ENCODE assay signal across 15 mouse cellular contexts in the genomic region with DNA sequence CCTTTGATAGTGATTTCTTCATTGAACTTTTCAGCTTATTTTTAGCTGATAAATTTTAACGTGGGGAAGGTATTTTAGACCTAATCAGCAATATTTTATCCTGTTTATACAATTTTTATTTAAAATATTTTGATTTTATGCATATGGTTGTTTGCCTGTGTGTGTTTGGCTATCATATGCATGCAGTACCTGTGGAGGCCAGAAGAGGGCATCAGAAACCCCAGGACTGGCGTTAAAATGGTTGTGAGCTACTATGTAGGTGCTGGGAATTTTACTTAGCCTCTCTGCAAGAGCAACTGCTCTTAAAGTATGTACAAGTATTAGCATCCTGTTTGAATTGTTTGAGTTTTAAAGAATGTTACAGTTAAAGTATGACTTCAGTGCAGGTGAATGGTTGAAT. TPM values are rescaled to one million over a fixed set of nuclear protein-coding genes. Genes with fewer than 3 reads are reported as not detected.
A peak's percentile ranks its signal among the peaks of the same experiment; 100 is the strongest.
DNase-seq lines count a peak whose midpoint lies in the region; ATAC-seq and TF ChIP-seq lines count a peak whose summit lies in the region.
"Had no signal": no experiment of that assay in that cellular context is flagged by ENCODE, and none has a peak within 500 bp of the region (broad histone marks: within the 10 kb centered on the region; RNA-seq: fewer than 3 reads in every experiment).

No protein-coding gene starts in this region.

- no peak overlapping the region for H3K9ac ChIP-seq in forebrain, postnatal 0 days
- no peak overlapping the region for H3K9ac ChIP-seq in forebrain, embryonic 12.5 days
- no peak overlapping the region for H3K9ac ChIP-seq in CH12.LX (ENCODE audit: insufficient read depth, low read depth)
- H3K9ac ChIP-seq: embryonic facial prominence, embryonic 13.5 days; heart, embryonic 13.5 days; limb, embryonic 12.5 days had no signal

- no peak; the same call in none of the 2 replicates for TF ChIP-seq RAD21 in CH12.LX (IDR thresholded peaks at IDR 0.05; ENCODE audit: low read depth, low read length)

- H3K27me3 ChIP-seq in forebrain, postnatal 0 days (ENCODE audit: insufficient read depth, low read length): no peaks in the 10 kb centered on the region
- H3K27me3 ChIP-seq in forebrain, embryonic 12.5 days: no peaks in the 10 kb centered on the region
- H3K27me3 ChIP-seq in CH12.LX (replicated peaks): no peaks in the 10 kb centered on the region
- H3K27me3 ChIP-seq: embryonic facial prominence, embryonic 13.5 days; heart, embryonic 13.5 days; limb, embryonic 12.5 days had no signal

- H3K79me2 ChIP-seq in CH12.LX (replicated peaks; ENCODE audit: control insufficient read depth, extremely low read depth, insufficient read depth, poor library complexity, severe bottlenecking): no peaks in the 10 kb centered on the region; the same call in 1 of the 2 replicates

- no peak for DNase-seq in forebrain, postnatal 0 days
- no peak for DNase-seq in left cerebral cortex, adult 2 months (ENCODE audit: extremely low spot score in 1 of 2, low spot score in 2 of 2)
- DNase-seq in left cerebral cortex, postnatal 36 days (ENCODE audit: low spot score in 2 of 2): no peak
- no peak for DNase-seq in CH12.LX (ENCODE audit: extremely low read depth)
- no peak for DNase-seq in ovary, postnatal 36 days (ENCODE audit: low spot score)
- DNase-seq: cerebellum, postnatal 36 days; kidney, adult 18-20 months; retina, postnatal 1 day had no signal

- no peak for TF ChIP-seq EP300 in CH12.LX (IDR thresholded peaks at IDR 0.05; ENCODE audit: low read length)

- no peak overlapping the region for H3K4me2 ChIP-seq in forebrain, postnatal 0 days (ENCODE audit: low read depth)
- H3K4me2 ChIP-seq in forebrain, embryonic 12.5 days: no peak overlapping the region
- H3K4me2 ChIP-seq in CH12.LX (ENCODE audit: insufficient read depth, low read depth, poor library complexity, severe bottlenecking): no peak overlapping the region
- H3K4me2 ChIP-seq: embryonic facial prominence, embryonic 13.5 days; heart, embryonic 13.5 days; limb, embryonic 12.5 days had no signal

- 0 out of 2 replicates have a peak, but pooled peaks cover 5% of the 10 kb centered on the region for H3K36me3 ChIP-seq in forebrain, postnatal 0 days (ENCODE audit: insufficient read depth)
- peaks cover 27% of the 10 kb centered on the region for H3K36me3 ChIP-seq in forebrain, embryonic 12.5 days (replicated peaks)
- H3K36me3 ChIP-seq in CH12.LX (replicated peaks in 1 of 2; ENCODE audit: control insufficient read depth in 1 of 2, insufficient read depth in 1 of 2, low read length in 1 of 2): peaks cover 4 to 18% of the 10 kb centered on the region in 2 experiments

- no peak overlapping the region for H3K27ac ChIP-seq in forebrain, postnatal 0 days (ENCODE audit: low read depth, low read length)
- H3K27ac ChIP-seq in forebrain, embryonic 12.5 days: no peak overlapping the region
- H3K27ac ChIP-seq in left cerebral cortex, adult 2 months: no peak overlapping the region
- H3K27ac ChIP-seq in CH12.LX (ENCODE audit: insufficient read depth, low read depth): no peak overlapping the region
- H3K27ac ChIP-seq in cortical plate, adult 2 months (ENCODE audit: insufficient read depth, low read length): no peak overlapping the region
- H3K27ac ChIP-seq: embryonic facial prominence, embryonic 13.5 days; forebrain, embryonic 10.5 days; heart, embryonic 13.5 days; limb, embryonic 12.5 days had no signal

- no peaks in the 10 kb centered on the region for H3K9me3 ChIP-seq in forebrain, postnatal 0 days (ENCODE audit: low read length)
- H3K9me3 ChIP-seq in forebrain, embryonic 12.5 days: no peaks in the 10 kb centered on the region
- H3K9me3 ChIP-seq in CH12.LX (replicated peaks; ENCODE audit: low read length): peaks cover 5% of the 10 kb centered on the region
- H3K9me3 ChIP-seq: heart, embryonic 13.5 days; limb, embryonic 12.5 days had no signal

- peak; percentile 33 for TF ChIP-seq CTCF in forebrain, postnatal 0 days (IDR thresholded peaks at IDR 0.05; ENCODE audit: low read depth)
- TF ChIP-seq CTCF in left cerebral cortex, adult 2 months (IDR thresholded peaks at IDR 0.05): peak; percentile 50
- peak in 1 of 2 experiments; percentile 44; a peak in 2 of 4 replicates for TF ChIP-seq CTCF in CH12.LX (conservative IDR thresholded peaks at IDR 0.05 in 1 of 2, IDR thresholded peaks at IDR 0.05 in 1 of 2; ENCODE audit: low read depth in 2 of 2, low read length in 2 of 2)
- TF ChIP-seq CTCF in cortical plate, adult 2 months (IDR thresholded peaks at IDR 0.05; ENCODE audit: extremely low read depth, insufficient read depth, low read length): peak; percentile 15; the same call in 1 of the 2 replicates

- TF ChIP-seq POLR2A in CH12.LX (IDR thresholded peaks at IDR 0.05; ENCODE audit: low read depth, low read length): no peak
- no peak for TF ChIP-seq POLR2A in cortical plate, adult 2 months (IDR thresholded peaks at IDR 0.05; ENCODE audit: extremely low read depth, insufficient read depth, low read length)

- 91% methylated on average over 2 of the region's 2 CpGs for WGBS in forebrain, postnatal 0 days
- 87% methylated on average over 2 of the region's 2 CpGs for WGBS in forebrain, embryonic 12.5 days

- H3K4me3 ChIP-seq in forebrain, postnatal 0 days (ENCODE audit: low read depth, low read length): no peak overlapping the region
- no peak overlapping the region for H3K4me3 ChIP-seq in forebrain, embryonic 12.5 days (replicated peaks)
- no peak overlapping the region for H3K4me3 ChIP-seq in left cerebral cortex, adult 2 months
- no peak overlapping the region for H3K4me3 ChIP-seq in CH12.LX (replicated peaks in 1 of 3; ENCODE audit: low read depth in 2 of 3, low read length in 2 of 3, poor library complexity in 1 of 3)
- no peak overlapping the region for H3K4me3 ChIP-seq in cortical plate, adult 2 months (ENCODE audit: insufficient read depth, low read length)
- H3K4me3 ChIP-seq: embryonic facial prominence, embryonic 13.5 days; forebrain, embryonic 10.5 days; heart, embryonic 13.5 days; limb, embryonic 12.5 days had no signal

- no peaks in the 10 kb centered on the region for H3K4me1 ChIP-seq in forebrain, postnatal 0 days (ENCODE audit: insufficient read depth)
- H3K4me1 ChIP-seq in forebrain, embryonic 12.5 days: no peaks in the 10 kb centered on the region
- no peaks in the 10 kb centered on the region for H3K4me1 ChIP-seq in CH12.LX (ENCODE audit: control insufficient read depth in 1 of 2, insufficient read depth in 2 of 2)
- H3K4me1 ChIP-seq in cortical plate, adult 2 months (ENCODE audit: control insufficient read depth, insufficient read depth, low read length): no peaks in the 10 kb centered on the region; the same call in 1 of the 2 replicates
- H3K4me1 ChIP-seq: forebrain, embryonic 10.5 days; limb, embryonic 12.5 days had no signal

- in situ Hi-C loops in CH12.LX (cut with MboI; ENCODE audit: low pct_ligation_motif_present, low pct_unique_long_range_greater_than_20kb, low sequenced_read_pairs): no loop called here

- no peak for ATAC-seq in forebrain, postnatal 0 days
- ATAC-seq in forebrain, embryonic 12.5 days (ENCODE audit: low FRiP score): no peak
- ATAC-seq in megakaryocyte, adult 5-6 weeks (ENCODE audit: poor library complexity, severe bottlenecking): no peak

- dilution Hi-C loops in CH12.LX (cut with MboI; ENCODE audit: extremely low pct_ligation_motif_present, extremely low pct_unique_long_range_greater_than_20kb, low sequenced_read_pairs): no loop called here

- intact Hi-C loops in left cerebral cortex, adult 2 months (cut with DNase I): no loop called here
- intact Hi-C loops in left cerebral cortex, postnatal 36 days (cut with DNase I): no loop called here

TF ChIP-seq in CH12.LX, 34 proteins besides CTCF, POLR2A, EP300 and RAD21 (continues in another document):
- TF ChIP-seq SMC3 (IDR thresholded peaks at IDR 0.05; ENCODE audit: low read depth, low read length) (peak; percentile 26; the same call in 1 of the 2 replicates), ZMIZ1 (IDR thresholded peaks at IDR 0.05; ENCODE audit: low read depth, low read length) (no peak)

RNA-seq across cellular contexts. Expression of a gene that starts 13.4 kb away (rescaled TPM):
- total RNA-seq in forebrain, postnatal 0 days (2014; rRNA removed): 67.0 and 69.4 TPM in 2 replicates
- polyA plus RNA-seq in forebrain, postnatal 0 days (2015; fragmentation: Nextera tagmentation; extraction: Ambion mirVana): 49.4 and 53.9 TPM in 2 replicates
- polyA plus RNA-seq in forebrain, embryonic 12.5 days (2016; fragmentation: Nextera tagmentation; extraction: Ambion mirVana): 63.5 and 69.6 TPM in 2 replicates
- total RNA-seq in left cerebral cortex, adult 2 months (2021): 100 to 1,000 TPM in 1 of 2 experiments, 10 to 100 TPM in 1; 96.7 to 120 TPM
- 100 to 1,000 TPM in 1 of 2 experiments, 10 to 100 TPM in 1; 66.7 to 108 TPM for total RNA-seq in left cerebral cortex, postnatal 36 days (2021)
- total RNA-seq in CH12.LX (2012; rRNA removed) (10.1 and 10.3 TPM in 2 replicates), CH12.LX (2014; rRNA removed) (7.6 and 8.0 TPM in 2 replicates)
- 11.6 and 13.0 TPM in 2 replicates for polyA plus RNA-seq in CH12.LX (2012; ENCODE audit: insufficient read length, low read depth)
- 134 and 135 TPM in 2 replicates for polyA plus RNA-seq in cortical plate, adult 2 months (2012; rRNA removed)
- 15.9 and 18.9 TPM in 2 replicates for total RNA-seq in megakaryocyte, adult 5-6 weeks (2015)
- total RNA-seq in megakaryocyte, adult 5-6 weeks (2017): 19.2 and 22.0 TPM in 2 replicates

RNA-seq across cellular contexts. Expression of a gene that starts 42.0 kb away (rescaled TPM):
- 21.4 and 23.5 TPM in 2 replicates for total RNA-seq in forebrain, postnatal 0 days (2014; rRNA removed)
- 9.3 and 9.9 TPM in 2 replicates for polyA plus RNA-seq in forebrain, postnatal 0 days (2015; fragmentation: Nextera tagmentation; extraction: Ambion mirVana)
- 10.3 and 12.4 TPM in 2 replicates for polyA plus RNA-seq in forebrain, embryonic 12.5 days (2016; fragmentation: Nextera tagmentation; extraction: Ambion mirVana)
- 10 to 100 TPM; 14.9 to 20.1 TPM for total RNA-seq in left cerebral cortex, adult 2 months (2021)
- total RNA-seq in left cerebral cortex, postnatal 36 days (2021): 10 to 100 TPM; 15.7 to 19.6 TPM
- 46.6 and 53.2 TPM in 2 replicates for total RNA-seq in CH12.LX (2012; rRNA removed)
- total RNA-seq in CH12.LX (2014; rRNA removed): 48.5 and 51.6 TPM in 2 replicates
- 62.8 and 67.2 TPM in 2 replicates for polyA plus RNA-seq in CH12.LX (2012; ENCODE audit: insufficient read length, low read depth)
- 34.4 and 38.4 TPM in 2 replicates for polyA plus RNA-seq in cortical plate, adult 2 months (2012; rRNA removed)
- total RNA-seq in megakaryocyte, adult 5-6 weeks (2015): 197 and 207 TPM in 2 replicates
- 315 and 316 TPM in 2 replicates for total RNA-seq in megakaryocyte, adult 5-6 weeks (2017)

RNA-seq across cellular contexts. Expression of a gene that starts 47.6 kb away (rescaled TPM):
- total RNA-seq in forebrain, postnatal 0 days (2014; rRNA removed): 137 and 148 TPM in 2 replicates
- 261 and 281 TPM in 2 replicates for polyA plus RNA-seq in forebrain, postnatal 0 days (2015; fragmentation: Nextera tagmentation; extraction: Ambion mirVana)
- polyA plus RNA-seq in forebrain, embryonic 12.5 days (2016; fragmentation: Nextera tagmentation; extraction: Ambion mirVana): 166 and 168 TPM in 2 replicates
- 100 to 1,000 TPM; 129 to 133 TPM for total RNA-seq in left cerebral cortex, adult 2 months (2021)
- 100 to 1,000 TPM; 137 to 152 TPM for total RNA-seq in left cerebral cortex, postnatal 36 days (2021)
- total RNA-seq in CH12.LX (2012; rRNA removed) (216 TPM in 2 replicates), CH12.LX (2014; rRNA removed) (196 and 248 TPM in 2 replicates)
- polyA plus RNA-seq in CH12.LX (2012; ENCODE audit: insufficient read length, low read depth): 182 and 195 TPM in 2 replicates
- polyA plus RNA-seq in cortical plate, adult 2 months (2012; rRNA removed): 274 and 288 TPM in 2 replicates
- 213 and 215 TPM in 2 replicates for total RNA-seq in megakaryocyte, adult 5-6 weeks (2015)
- total RNA-seq in megakaryocyte, adult 5-6 weeks (2017): 60.4 and 83.5 TPM in 2 replicates
